Mouse (Mus musculus): ENCODE data around the gene Rin1.
"Not testable (repeated sequence)": the region's sequence is repeated elsewhere in the genome, so short reads cannot be mapped to it uniquely, and the experiment has no call there.

Gene Rin1

GRCm38 (mm10) chr19:5050047-5050905 is at the start of gene Rin1:
Gene Rin1 (plus strand): TSS chr19:5050481.
- DNase-seq = no peak

DNA sequence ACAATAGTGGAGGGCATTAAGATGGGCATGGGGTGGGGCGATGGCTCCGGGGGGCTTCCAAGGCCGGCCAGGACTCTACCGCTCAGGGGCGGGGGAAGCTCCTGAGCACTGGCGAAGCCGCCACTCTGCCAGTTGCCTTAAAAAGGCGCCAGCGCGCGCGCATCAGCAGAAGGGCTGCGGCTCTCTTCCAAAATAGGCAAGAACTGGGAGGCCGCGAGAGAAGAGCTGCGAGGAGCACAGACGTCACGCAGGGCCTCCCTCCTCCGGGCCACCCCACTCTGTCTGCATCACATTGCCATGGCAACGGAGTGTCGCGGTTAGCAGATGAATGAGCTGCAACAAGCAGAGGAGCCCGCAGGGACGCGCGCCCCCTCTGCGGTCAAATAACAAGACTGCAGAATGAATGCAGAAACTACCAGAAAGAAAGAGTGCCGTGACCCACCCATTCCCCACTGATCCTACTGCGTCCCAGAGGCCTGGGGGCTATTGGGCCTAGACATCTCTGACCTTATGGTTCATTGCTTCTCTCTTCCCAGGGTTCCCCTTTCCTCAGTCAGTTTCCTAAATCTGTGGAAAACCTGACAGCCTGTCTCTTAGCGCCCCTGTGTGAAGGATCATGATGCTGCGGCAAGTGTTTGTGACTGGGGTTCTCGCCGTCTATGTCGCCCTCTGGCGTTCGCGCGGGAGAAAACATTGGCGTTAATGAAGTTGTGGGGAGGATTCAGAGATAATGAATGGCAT is 48.4 kb upstream of the Rin1 start:
- peak; percentile 92 for DNase-seq

DNA sequence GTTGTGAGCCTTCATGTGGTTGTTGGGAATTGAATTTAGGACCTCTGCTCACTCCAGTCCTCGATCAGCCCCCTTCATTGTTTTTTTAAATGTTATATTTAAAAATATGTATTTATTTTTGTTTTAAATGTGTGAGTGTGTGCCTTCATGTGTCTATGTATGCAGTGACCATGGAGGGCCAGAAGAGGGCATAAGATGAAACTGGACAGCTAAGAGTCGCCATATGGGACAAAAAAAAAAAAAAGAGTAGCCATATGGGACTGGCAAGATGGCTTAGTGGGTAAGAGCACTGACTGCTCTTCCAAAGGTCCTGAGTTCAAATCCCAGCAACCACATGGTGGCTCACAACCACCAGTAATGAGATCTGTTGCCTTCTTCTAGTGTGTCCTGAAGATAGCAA is 46.6 kb upstream of the Rin1 start:
- DNase-seq = not testable (repeated sequence)

DNA sequence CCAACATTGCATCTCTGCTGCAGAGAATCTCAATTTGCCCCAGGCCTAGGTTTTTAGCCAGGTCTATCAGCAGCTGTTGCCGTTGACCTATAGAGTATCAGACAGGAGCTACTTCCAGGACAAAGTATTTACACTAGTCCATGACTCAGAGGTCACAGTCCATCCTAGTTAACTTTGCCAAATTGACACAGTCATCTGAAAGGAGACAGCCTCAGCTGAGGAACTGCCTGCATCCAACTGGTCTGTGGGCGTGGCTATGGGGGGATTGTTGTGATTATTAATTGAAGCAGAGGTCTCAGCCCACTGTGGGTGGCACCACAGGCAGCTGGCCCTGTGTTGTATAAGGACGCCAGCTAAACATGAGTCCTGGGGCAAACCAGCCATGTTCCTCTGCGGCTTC is 45.4 kb upstream of the Rin1 start:
- no peak for DNase-seq

GRCm38 (mm10) chr19:5013138-5013537 is 37.1 kb upstream of the Rin1 start:
- no peak for DNase-seq

DNA sequence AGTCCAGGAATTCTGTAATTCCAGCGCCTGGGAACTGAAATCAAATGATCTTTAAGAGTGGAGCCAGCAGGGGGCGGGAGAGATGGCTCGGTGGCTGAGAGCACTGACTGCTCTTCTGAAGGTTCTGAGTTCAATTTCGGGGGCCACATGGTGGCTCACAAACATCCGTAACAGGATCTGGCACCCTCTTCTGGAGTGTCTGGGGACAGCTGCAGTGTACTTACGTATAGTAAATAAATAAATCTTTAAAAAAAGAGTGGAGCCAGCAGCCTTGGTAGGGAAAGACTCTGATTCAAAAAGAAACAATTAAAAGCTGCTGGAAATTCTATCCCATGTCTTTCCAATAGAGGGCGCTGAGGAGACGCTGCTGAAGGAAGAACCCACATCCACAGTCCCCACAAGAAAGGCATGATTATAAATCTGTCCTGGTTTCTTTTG is 35.3 kb upstream of the Rin1 start:
- peak; percentile 70 for DNase-seq

DNA sequence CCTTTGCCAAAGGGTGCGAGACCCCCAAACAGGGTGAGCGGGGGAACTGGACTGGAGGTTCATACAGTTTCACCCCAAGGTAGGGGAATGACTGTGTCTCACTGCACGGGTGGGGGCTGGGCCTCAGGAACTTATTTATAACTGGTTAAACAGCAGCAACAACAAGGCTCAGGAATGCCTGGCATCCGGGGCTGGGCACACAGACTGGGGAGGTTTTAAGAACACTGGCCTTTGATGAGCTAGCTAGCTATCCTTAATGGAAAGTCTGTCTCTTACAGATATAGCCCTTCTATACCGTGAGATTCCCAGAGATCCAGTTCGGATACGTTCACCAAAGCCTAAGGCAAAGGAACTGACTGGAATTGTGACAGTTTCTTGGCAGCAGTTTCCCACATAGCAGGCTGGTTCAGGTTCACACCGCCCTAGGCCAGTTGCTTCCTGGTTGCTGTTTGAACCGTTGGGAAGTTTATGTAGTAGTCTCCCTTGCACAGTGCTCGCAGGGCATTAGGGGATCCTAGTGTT is 34.0 kb upstream of the Rin1 start:
- no peak for DNase-seq

GRCm38 (mm10) chr19:5016782-5017181 is 33.5 kb upstream of the Rin1 start:
- peak; percentile 80 for DNase-seq

DNA sequence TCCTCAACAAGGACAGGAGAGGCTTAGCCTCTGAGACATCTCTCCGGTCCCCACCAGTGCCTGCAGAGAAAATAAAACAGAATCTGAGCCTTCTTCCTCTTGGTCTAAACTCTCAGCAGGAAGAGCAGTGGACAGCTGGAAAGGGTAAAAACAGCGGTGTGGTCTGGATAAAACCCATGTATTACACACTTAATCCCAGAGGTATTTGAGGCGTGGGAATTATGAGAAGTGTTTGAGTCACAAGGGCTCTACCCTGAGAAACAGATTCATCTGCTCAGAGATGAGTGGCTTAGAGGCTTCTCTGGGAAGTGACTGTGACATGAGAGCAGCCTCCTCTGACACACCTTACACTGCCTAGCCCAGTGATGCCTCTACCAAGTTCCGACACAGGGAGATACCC is 32.7 kb upstream of the Rin1 start:
- DNase-seq = no peak

DNA sequence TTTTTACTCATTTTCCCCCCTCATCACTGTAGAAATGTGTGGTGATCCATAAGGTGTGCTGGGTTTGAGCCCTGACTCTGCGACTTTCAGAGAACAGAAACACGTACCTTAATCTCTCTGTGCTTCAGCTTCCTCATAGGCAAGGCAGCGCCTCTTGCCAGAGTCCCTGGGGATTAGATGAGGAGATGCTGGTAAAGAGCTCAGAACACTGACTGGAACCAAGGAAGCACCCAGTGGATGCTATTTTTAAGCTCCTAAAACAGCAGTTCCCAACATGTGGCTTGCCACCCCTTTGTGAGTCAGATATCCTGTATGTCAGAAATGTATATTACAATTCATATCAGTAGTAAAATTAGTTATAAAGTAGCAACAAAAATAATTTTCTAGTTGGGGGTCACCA is 32.1 kb upstream of the Rin1 start:
- DNase-seq = no peak

- no peak for DNase-seq
Measured at GRCm38 (mm10) chr19:5021416-5021815, 28.9 kb upstream of the Rin1 start.

DNA sequence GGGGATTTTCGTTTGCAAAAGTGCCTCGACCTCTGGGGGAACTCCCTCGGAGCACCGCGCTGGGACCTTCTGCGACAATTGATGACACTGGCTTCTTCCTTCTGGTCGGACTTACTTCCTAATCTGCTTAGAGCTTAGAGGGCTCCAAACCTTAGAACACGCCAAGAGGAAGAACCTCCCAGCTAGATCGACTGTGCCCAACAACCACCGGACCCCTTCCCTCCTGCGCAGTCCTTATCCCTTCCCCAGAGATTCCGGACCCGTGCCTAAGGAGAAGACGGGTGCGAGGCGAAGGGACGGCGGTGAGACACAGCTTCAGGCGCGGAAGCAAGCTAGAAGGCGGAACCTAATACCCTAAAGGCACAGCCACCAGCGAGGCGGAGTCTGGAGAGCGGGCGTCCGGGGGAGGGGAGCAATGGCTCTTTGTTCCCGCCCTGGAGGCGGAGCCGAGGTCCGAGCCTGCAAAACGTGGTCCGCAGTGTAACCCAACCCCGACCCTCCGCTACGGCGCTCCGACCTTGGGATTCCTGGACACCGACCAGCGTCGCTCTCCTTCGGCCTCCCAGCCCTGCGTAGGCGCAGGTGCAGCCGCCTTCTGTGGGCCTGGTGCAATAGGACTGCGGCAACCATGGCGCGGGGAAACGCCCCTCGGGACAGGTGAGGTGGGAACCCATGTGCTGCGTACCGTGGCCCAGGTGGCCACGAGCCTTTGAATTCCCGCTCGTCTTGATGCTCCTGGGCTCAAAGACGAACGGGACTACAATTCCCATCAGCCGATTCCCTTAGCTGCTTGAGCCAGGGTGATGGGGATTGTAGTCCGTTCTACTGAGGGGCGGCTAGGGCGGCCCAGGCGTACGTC is 26.4 kb upstream of the Rin1 start, which contains the start of gene Slc29a2:
TSS of gene Slc29a2 (plus strand) at position 240 of the 859 bp plus-strand sequence.
- peak; percentile 92 for DNase-seq

GRCm38 (mm10) chr19:5026111-5026510 is 24.2 kb upstream of the Rin1 start:
- peak; percentile 40 for DNase-seq

DNA sequence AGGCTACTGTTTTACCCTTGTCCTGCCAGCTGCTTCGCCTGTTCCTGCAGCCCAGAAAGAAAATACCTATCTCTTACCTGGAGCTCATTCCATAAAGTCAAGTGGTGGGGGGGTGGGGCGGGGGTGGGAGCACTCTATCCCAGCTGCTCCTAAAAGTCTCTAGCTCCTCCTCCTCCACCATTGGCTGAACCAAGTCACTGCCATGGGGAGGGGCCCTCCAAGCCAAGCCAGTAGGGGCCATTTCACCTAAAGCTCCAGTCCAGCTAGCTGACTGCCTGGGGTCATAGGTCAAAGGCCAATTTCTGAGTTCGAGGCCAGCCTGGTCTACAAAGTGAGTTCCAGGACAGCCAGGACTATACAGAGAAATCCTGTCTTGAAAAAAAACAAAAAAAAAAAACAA is 17.6 kb upstream of the Rin1 start:
- no peak for DNase-seq

- DNase-seq = no peak
Measured at GRCm38 (mm10) chr19:5036577-5036976, 13.7 kb upstream of the Rin1 start.

DNA sequence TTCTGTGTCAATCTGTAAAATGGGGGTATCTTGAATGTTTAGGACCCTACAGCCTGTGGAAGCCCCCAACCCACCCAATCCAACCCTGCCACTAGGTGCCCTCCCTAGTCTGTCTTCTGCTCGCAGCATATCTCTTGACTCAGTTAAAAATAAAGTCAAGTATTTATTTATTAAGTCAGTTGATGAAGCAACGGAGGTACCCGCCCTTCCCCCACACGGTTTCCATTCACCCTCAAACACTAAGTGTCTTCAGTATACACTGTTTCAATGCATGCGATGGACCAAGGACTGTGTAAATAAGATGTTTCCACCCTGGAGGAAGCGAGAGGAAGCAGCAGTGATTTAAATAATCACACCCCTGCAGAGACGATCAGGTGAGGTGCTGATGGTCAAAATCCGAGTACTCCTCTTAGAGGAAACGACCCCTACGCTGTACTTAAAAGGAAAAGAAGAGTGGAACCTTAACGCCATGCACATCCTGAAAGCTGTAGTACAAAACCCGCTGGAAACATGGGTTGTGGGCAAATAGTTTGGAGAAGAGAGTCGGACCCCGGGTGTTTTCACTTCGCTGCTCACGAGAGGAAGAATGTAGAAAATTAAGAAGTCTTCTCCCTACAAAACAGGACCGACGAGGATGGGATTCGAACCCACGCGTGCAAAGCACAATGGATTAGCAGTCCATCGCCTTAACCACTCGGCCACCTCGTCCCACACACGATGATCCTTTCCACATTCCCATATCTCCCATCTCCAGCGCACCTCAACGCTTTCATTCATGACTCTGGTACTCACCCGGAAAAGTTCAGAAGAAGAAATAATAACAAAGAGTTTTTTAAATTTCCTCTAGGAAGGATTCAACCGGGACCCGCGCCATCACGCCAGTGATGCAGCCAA is 12.4 kb upstream of the Rin1 start:
- peak; percentile 96 for DNase-seq

GRCm38 (mm10) chr19:5038709-5039156 is 11.5 kb upstream of the Rin1 start, which contains the start of the genes B4gat1 and AC124502.3:
Gene B4gat1 (plus strand): TSS chr19:5038826.
Gene AC124502.3 (plus strand): TSS chr19:5038891.
- peak; percentile 92 for DNase-seq

DNA sequence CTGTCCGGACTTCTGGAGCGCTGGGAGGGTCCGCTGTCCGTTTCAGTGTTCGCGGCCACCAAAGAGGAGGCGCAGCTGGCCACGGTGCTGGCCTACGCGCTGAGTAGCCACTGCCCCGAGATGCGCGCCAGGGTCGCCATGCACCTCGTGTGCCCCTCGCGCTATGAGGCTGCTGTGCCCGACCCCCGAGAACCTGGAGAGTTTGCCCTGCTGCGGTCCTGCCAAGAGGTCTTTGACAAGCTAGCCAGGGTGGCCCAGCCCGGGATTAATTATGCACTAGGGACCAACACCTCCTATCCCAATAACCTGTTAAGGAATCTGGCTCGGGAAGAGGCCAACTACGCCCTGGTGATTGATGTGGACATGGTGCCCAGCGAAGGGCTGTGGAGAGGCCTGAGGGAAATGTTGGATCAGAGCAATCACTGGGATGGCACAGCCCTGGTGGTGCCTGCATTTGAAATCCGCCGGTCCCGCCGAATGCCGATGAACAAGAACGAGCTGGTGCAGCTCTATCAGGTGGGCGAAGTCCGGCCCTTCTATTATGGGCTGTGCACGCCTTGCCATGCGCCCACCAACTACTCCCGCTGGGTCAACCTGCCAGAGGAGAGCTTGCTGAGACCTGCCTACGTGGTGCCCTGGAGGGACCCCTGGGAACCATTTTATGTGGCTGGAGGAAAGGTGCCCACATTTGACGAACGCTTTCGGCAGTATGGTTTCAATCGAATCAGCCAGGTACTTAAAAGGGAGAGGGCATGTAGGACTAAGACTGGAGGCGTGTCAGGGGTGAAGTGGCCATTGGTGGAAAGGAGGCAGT is 10.8 kb upstream of the Rin1 start:
- DNase-seq = peak; percentile 68

DNA sequence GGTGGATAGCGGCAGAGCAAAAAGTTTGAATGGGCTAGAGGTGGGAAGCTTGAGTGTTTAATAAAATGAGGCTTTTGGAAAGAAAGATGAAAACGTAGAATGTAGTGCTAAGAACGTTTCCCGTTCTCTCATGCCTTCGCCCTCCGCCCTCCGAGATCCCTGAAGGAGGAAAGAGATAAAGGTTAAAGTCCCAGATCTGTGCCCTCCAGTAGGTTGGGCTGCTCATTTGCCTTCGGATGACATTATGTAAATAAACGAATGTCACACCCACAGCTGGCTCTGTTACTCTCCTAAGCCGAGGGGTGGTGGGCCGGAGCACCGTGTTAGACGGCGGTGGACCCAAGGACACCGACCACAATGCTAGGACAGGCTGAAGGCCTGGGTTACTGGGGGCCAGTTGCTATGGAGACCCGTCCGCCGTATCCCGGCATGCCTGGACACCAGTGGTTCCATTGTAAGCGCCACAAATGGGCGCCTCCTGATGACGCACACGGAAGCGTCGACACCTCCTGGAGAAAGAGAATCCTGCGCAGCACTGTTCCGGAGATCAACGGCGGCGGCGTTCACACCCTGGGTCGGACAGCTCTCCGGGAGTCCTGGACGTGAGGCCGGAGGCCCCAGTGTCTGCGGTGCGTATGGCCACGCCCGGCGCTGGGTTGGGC is 9.3 kb upstream of the Rin1 start, which contains the start of gene Brms1:
TSS of gene Brms1 (plus strand) at position 493 of the 662 bp plus-strand sequence.
- DNase-seq = peak; percentile 86

DNA sequence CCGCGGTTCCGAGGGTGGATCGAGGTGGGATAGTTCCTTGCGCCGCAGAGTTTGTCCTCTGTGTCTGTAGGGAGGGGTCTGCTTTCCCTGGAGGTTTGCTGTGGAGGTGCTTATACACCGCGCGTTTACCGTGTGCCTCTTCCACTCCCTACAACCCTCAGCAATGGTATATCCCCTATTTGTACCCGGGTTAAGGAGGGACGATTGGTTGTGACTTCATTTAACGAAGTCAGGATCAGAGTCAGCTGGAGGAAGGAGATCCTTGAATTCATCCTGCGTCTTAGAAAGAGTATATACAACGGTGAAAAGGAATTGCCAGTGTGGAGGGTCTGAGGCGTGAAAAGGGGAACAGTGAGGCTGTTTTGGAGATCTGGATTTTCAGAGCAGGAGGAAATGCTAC is 8.7 kb upstream of the Rin1 start:
- DNase-seq = no peak

All from cerebellum, adult 9-10 months (tissue).